Mouse (Mus musculus): ENCODE data around the gene Dact3. TPM values are rescaled to one million over a fixed set of nuclear protein-coding genes. Genes with fewer than 3 reads are reported as not detected.

Dact3 gene
- polyA plus RNA-seq, 1 experiment, result 31.7 TPM

DNA sequence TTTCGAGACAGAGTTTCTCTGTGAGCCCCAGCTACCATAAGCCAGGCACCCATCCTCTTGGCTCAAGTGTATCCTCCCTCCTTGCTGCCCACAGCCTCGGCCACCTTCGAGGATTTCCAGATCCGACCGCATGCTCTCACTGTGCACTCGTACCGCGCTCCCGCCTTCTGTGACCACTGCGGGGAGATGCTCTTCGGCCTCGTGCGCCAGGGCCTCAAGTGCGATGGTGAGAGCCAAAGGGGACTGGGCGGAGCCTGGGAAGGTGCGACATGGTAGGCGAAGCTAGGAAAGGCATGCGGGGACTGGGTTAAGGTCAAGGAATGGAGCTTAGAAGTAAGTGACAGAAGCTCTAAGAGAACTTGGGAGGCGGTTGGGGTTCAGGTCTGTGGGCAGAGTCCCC lies 27.6 kb upstream of the Dact3 start:
- WGBS, result 79% methylated on average over 19 of the region's 19 CpGs
- Histone ChIP-seq H3K4me1 (ENCODE audit: control insufficient read depth, insufficient read depth, low read length) (peaks cover 3% of the 10 kb centered on the region; the same call in 1 of the 2 replicates), H3K4me3 (replicated peaks; ENCODE audit: extremely low read depth, low read depth, low read length) (no peak overlapping the region)
- DNase-seq, result no peak
- TF ChIP-seq CTCF (IDR thresholded peaks at IDR 0.05; ENCODE audit: insufficient read depth, low read length) (no peak), POLR2A (IDR thresholded peaks at IDR 0.05; ENCODE audit: borderline replicate concordance, extremely low read depth, low read depth, low read length) (no peak)

- 31% methylated on average over 17 of the region's 17 CpGs for WGBS
- TF ChIP-seq CTCF (IDR thresholded peaks at IDR 0.05; ENCODE audit: insufficient read depth, low read length), result peak; percentile 58
- no peak for TF ChIP-seq POLR2A (IDR thresholded peaks at IDR 0.05; ENCODE audit: borderline replicate concordance, extremely low read depth, low read depth, low read length)
- DNase-seq, result peak; percentile 54
- Histone ChIP-seq H3K4me1 (ENCODE audit: control insufficient read depth, insufficient read depth, low read length) (peaks cover 3% of the 10 kb centered on the region; the same call in 1 of the 2 replicates), H3K4me3 (replicated peaks; ENCODE audit: extremely low read depth, low read depth, low read length) (no peak overlapping the region)
These were observed 26.5 kb upstream of the Dact3 start for GRCm38 (mm10) chr7:16848579-16848978.

- peaks cover 3% of the 10 kb centered on the region; the same call in 1 of the 2 replicates for H3K4me1 ChIP-seq (ENCODE audit: control insufficient read depth, insufficient read depth, low read length)
- TF ChIP-seq POLR2A (IDR thresholded peaks at IDR 0.05; ENCODE audit: borderline replicate concordance, extremely low read depth, low read depth, low read length) (no peak), CTCF (IDR thresholded peaks at IDR 0.05; ENCODE audit: insufficient read depth, low read length) (no peak)
- 85% methylated on average over 4 of the region's 4 CpGs for WGBS
- no peak overlapping the region for H3K4me3 ChIP-seq (replicated peaks; ENCODE audit: extremely low read depth, low read depth, low read length)
- no peak for DNase-seq
These were observed 23.5 kb upstream of the Dact3 start for GRCm38 (mm10) chr7:16851636-16852035.

- H3K4me3 ChIP-seq (replicated peaks; ENCODE audit: extremely low read depth, low read depth, low read length), result no peak overlapping the region
- 54% methylated on average over 14 of the region's 14 CpGs for WGBS
- peaks cover 3% of the 10 kb centered on the region; the same call in 1 of the 2 replicates for H3K4me1 ChIP-seq (ENCODE audit: control insufficient read depth, insufficient read depth, low read length)
- no peak for TF ChIP-seq CTCF (IDR thresholded peaks at IDR 0.05; ENCODE audit: insufficient read depth, low read length)
- no peak for TF ChIP-seq POLR2A (IDR thresholded peaks at IDR 0.05; ENCODE audit: borderline replicate concordance, extremely low read depth, low read depth, low read length)
- no peak for DNase-seq
These were observed 21.8 kb upstream of the Dact3 start for GRCm38 (mm10) chr7:16853302-16853831.

DNA sequence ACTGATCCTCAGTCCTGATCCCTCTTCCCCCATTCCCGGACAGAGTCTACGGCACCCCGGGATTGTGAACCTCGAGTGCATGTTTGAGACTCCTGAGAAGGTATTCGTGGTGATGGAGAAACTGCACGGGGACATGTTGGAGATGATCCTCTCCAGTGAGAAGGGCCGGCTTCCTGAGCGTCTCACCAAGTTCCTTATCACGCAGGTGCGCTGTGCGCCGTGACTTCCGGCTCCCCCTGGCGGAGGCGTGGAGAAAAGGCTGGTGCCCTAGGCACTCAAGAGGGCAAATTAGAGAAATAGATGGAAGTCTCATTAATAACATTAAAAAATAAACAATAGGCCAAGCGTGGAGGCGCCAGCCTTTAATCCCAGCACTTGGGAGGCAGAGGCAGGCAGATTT lies 16.8 kb upstream of the Dact3 start:
- 39% methylated on average over 17 of the region's 17 CpGs for WGBS
- Histone ChIP-seq H3K4me1 (ENCODE audit: control insufficient read depth, insufficient read depth, low read length) (no peaks in the 10 kb centered on the region), H3K4me3 (replicated peaks; ENCODE audit: extremely low read depth, low read depth, low read length) (no peak overlapping the region)
- DNase-seq, result peak; percentile 56
- peak; percentile 67 for TF ChIP-seq CTCF (IDR thresholded peaks at IDR 0.05; ENCODE audit: insufficient read depth, low read length)
- TF ChIP-seq POLR2A (IDR thresholded peaks at IDR 0.05; ENCODE audit: borderline replicate concordance, extremely low read depth, low read depth, low read length), result no peak

- TF ChIP-seq POLR2A (IDR thresholded peaks at IDR 0.05; ENCODE audit: borderline replicate concordance, extremely low read depth, low read depth, low read length) (no peak), CTCF (IDR thresholded peaks at IDR 0.05; ENCODE audit: insufficient read depth, low read length) (peak; percentile 36; the same call in 1 of the 2 replicates)
- WGBS, result 31% methylated on average over 5 of the region's 5 CpGs
- no peak overlapping the region for H3K4me3 ChIP-seq (replicated peaks; ENCODE audit: extremely low read depth, low read depth, low read length)
- peak; percentile 56 for DNase-seq
- H3K4me1 ChIP-seq (ENCODE audit: control insufficient read depth, insufficient read depth, low read length), result no peaks in the 10 kb centered on the region
These were observed 15.0 kb upstream of the Dact3 start for GRCm38 (mm10) chr7:16859902-16860651.

GRCm38 (mm10) chr7:16867488-16867887 lies 7.6 kb upstream of the Dact3 start:
- TF ChIP-seq POLR2A (IDR thresholded peaks at IDR 0.05; ENCODE audit: borderline replicate concordance, extremely low read depth, low read depth, low read length) (no peak), CTCF (IDR thresholded peaks at IDR 0.05; ENCODE audit: insufficient read depth, low read length) (no peak)
- DNase-seq, result no peak
- 63% methylated on average over 3 of the region's 3 CpGs for WGBS
- H3K4me1 ChIP-seq (ENCODE audit: control insufficient read depth, insufficient read depth, low read length), result no peaks in the 10 kb centered on the region
- no peak overlapping the region for H3K4me3 ChIP-seq (replicated peaks; ENCODE audit: extremely low read depth, low read depth, low read length)

DNA sequence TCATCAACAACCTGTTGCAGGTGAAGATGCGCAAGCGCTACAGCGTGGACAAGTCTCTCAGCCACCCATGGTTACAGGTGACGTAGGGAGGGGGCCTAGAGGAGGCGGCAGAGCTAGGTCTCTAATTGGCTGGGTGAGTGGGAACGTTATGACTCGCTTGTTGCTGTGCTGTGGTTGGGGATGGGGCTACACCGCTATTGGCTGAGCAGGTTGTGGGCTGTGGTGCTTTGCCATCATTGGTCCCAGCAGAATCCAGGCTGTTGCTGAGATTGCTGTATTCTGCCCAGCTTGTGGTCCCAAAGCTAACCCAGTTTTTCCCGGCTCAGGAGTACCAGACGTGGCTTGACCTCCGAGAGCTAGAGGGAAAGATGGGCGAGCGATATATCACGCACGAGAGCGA lies 5.6 kb upstream of the Dact3 start:
- 70% methylated on average over 16 of the region's 16 CpGs for WGBS
- TF ChIP-seq POLR2A (IDR thresholded peaks at IDR 0.05; ENCODE audit: borderline replicate concordance, extremely low read depth, low read depth, low read length), result no peak
- no peak for TF ChIP-seq CTCF (IDR thresholded peaks at IDR 0.05; ENCODE audit: insufficient read depth, low read length)
- H3K4me1 ChIP-seq (ENCODE audit: control insufficient read depth, insufficient read depth, low read length), result no peaks in the 10 kb centered on the region
- no peak for DNase-seq
- no peak overlapping the region for H3K4me3 ChIP-seq (replicated peaks; ENCODE audit: extremely low read depth, low read depth, low read length)

GRCm38 (mm10) chr7:16871600-16871999 lies 3.5 kb upstream of the Dact3 start:
- no peak overlapping the region for H3K4me3 ChIP-seq (replicated peaks; ENCODE audit: extremely low read depth, low read depth, low read length)
- no peak for DNase-seq
- WGBS, result 83% methylated on average over 10 of the region's 10 CpGs
- TF ChIP-seq POLR2A (IDR thresholded peaks at IDR 0.05; ENCODE audit: borderline replicate concordance, extremely low read depth, low read depth, low read length), result no peak
- peaks cover 3% of the 10 kb centered on the region; the same call in 1 of the 2 replicates for H3K4me1 ChIP-seq (ENCODE audit: control insufficient read depth, insufficient read depth, low read length)

GRCm38 (mm10) chr7:16872478-16872877 lies 2.6 kb upstream of the Dact3 start:
- no peak overlapping the region for H3K4me3 ChIP-seq (replicated peaks; ENCODE audit: extremely low read depth, low read depth, low read length)
- 87% methylated on average over 9 of the region's 9 CpGs for WGBS
- no peak for DNase-seq
- peaks cover 3% of the 10 kb centered on the region; the same call in 1 of the 2 replicates for H3K4me1 ChIP-seq (ENCODE audit: control insufficient read depth, insufficient read depth, low read length)
- no peak for TF ChIP-seq CTCF (IDR thresholded peaks at IDR 0.05; ENCODE audit: insufficient read depth, low read length)
- TF ChIP-seq POLR2A (IDR thresholded peaks at IDR 0.05; ENCODE audit: borderline replicate concordance, extremely low read depth, low read depth, low read length), result no peak
